Mouse (Mus musculus) heart, adult 2 months (tissue): ENCODE results near the gene Znhit6. TPM values are rescaled to one million over a fixed set of nuclear protein-coding genes. Genes with fewer than 3 reads are reported as not detected.

Source experiments
- DNase-seq, 2 experiments: peaks; one replicate each; pipeline ENCODE4 v3.0.0; 2021
- H3K27ac ChIP-seq: fragments of 200-600 bp; 2 replicates; pipeline ENCODE4 v1.8.1; 2022
- H3K27me3 ChIP-seq: fragments of 200-500 bp; 2 replicates; pipeline ENCODE4 v1.6.1; 2012; ENCODE audit warnings: mild to moderate bottlenecking, low read length, inconsistent platforms, mixed read lengths; ENCODE audit not compliant: control insufficient read depth, insufficient read depth
- H3K36me3 ChIP-seq: fragments of 200-500 bp; 2 replicates; pipeline ENCODE4 v1.6.1; 2012; ENCODE audit warnings: low read length, inconsistent platforms; ENCODE audit not compliant: control insufficient read depth, insufficient read depth
- H3K4me1 ChIP-seq: fragments of 200-500 bp; 2 replicates; pipeline ENCODE4 v1.6.1; 2011; ENCODE audit warnings: low read length; ENCODE audit not compliant: control insufficient read depth, insufficient read depth
- H3K4me3 ChIP-seq: fragments of 200-600 bp; 2 replicates; pipeline ENCODE4 v1.8.1; 2022
- H3K79me2 ChIP-seq: fragments of 200-500 bp; replicated peaks from 2 replicates; pipeline ENCODE4 v1.6.1; 2012; ENCODE audit warnings: mild to moderate bottlenecking, inconsistent platforms, low read length, moderate library complexity, mixed read lengths; ENCODE audit not compliant: control insufficient read depth, insufficient read depth
- H3K9ac ChIP-seq: fragments of 200-500 bp; 2 replicates; pipeline ENCODE4 v1.6.1; 2012; ENCODE audit warnings: low read depth, mild to moderate bottlenecking, control low read depth, inconsistent platforms, low read length, mixed read lengths
- CTCF ChIP-seq: fragments of 200-600 bp; IDR thresholded peaks from 2 replicates; pipeline ENCODE4 v1.8.1; 2022; ENCODE audit warnings: antibody characterized with exemption, mild to moderate bottlenecking, moderate library complexity
- EP300 ChIP-seq: fragments of 200-500 bp; IDR thresholded peaks from 2 replicates; pipeline ENCODE4 v1.6.1; 2011; ENCODE audit warnings: low read depth, low read length, control low read depth; ENCODE audit not compliant: insufficient read depth
- POLR2A ChIP-seq: fragments of 200-500 bp; IDR thresholded peaks from 2 replicates; pipeline ENCODE4 v1.6.1; 2011; ENCODE audit warnings: mild to moderate bottlenecking, low read depth, low read length, control low read depth; ENCODE audit not compliant: insufficient read depth
- WGBS: fragments of 180-500 bp; shearing (Covaris S2); methylation state at CpG from one replicate; pipeline ENCODE4 v1.1.7; 2018; 5-methylcytosine and 5-hydroxymethylcytosine counted together
- intact Hi-C: fragments of 180-260 bp; cut with DNase I; formaldehyde crosslinking; loops from one replicate; pipeline ENCODE4 v1.15.1; 2025
- long read RNA-seq: library from polyadenylated mRNA; stranded (forward); transcript quantifications from one replicate; pipeline ENCODE4 v2.0.0, GENCODE M21; 2021
- polyA plus RNA-seq: library from polyadenylated mRNA; depleted of rRNA; stranded (reverse); fragments of >200 nt; gene quantifications from 2 replicates; pipeline ENCODE4 v1.2.3, GENCODE M21; 2012; rRNA removed
- total RNA-seq, 2 experiments: library from RNA; stranded (reverse); gene quantifications; 2 replicates each; pipeline ENCODE4 v1.2.3; 2021

Znhit6 gene
- total RNA-seq (10 to 100 TPM; 10.3 to 10.4 TPM), polyA plus RNA-seq (4.0 and 5.4 TPM in 2 replicates)
- long read RNA-seq, partial matches to known transcripts = 4 of 11 reads
- long read RNA-seq, other reads (novel, unspliced or antisense) = 1 of 11 reads

DNA sequence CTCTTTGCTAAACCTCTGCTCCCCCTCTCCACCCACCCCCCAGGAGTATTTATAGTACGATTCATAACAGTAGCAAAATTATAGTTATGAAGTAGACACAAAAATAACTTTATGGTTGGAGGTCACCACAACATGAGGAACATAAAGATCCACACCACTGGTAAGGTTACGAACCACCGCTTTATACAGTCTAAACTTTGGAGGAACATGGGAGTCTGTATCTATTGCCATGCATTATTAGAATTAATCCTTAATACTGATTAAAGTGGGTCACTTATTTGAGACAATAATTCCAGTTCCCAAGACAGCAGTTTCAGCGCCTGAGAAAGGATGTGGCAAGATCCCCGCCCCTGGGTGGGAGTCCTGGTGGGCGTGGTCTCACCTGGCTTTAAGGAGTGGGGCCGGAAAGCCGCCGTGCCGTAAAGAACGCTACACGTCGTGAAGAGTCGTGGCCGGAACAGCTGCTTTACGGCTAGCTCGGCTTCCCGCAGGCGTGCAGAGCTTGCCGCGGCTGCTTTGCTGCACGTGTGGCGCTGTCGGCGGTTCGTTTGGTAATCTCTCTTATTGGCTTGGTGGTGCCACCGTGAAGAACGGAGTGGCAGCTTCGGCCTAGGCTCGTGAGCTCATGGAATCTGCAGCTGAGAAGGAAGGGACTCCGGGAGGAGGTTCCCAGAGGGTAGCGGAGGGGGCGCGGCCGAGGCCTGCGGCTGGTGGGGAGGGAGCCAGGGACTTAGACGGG is at the start of gene Znhit6:
TSS of gene Znhit6 (plus strand) at position 463 of the 739 bp plus-strand sequence.
- intact Hi-C loops = loop anchor here (5.0 kb wide), 1 partner anchor 346 kb away; the partner anchor contains the start of gene Bcl10
- WGBS = 6% methylated on average over 37 of the region's 37 CpGs
- TF ChIP-seq EP300 = peak; percentile 38; the same call in 1 of the 2 replicates
- TF ChIP-seq POLR2A = peak; percentile 72
- 0 out of 2 replicates have a peak, but pooled peaks have one; percentile 8 for TF ChIP-seq CTCF

DNA sequence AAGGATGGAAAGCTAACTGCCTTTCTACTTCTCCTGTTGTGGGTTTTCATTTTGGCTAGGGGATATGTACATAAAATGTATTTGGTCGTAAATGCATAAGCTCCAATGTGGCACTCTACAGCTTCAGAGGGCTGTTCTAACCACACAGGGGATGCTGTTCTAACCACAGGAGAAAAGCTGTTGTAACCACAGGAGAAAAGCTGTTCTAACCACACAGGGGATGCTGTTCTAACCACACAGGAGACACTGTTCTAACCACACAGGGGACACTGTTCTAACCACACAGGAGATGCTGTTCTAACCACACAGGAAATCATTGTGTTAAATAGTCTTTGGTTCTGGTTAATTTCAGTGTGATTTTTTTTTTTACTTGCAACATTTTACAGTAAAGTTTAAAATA is 38.1 kb upstream of the Znhit6 start:
- Histone ChIP-seq H3K36me3 (no peaks in the 10 kb centered on the region), H3K4me1 (no peaks in the 10 kb centered on the region), H3K4me3 (no peak overlapping the region), H3K9ac (no peak overlapping the region), H3K27me3 (no peaks in the 10 kb centered on the region), H3K27ac (no peak overlapping the region), H3K79me2 (no peaks in the 10 kb centered on the region)
- intact Hi-C loops = no loop called here
- 85% methylated on average over 1 of the region's 1 CpGs for WGBS
- DNase-seq = no peak
- no peak for TF ChIP-seq POLR2A
- TF ChIP-seq CTCF = no peak
- TF ChIP-seq EP300 = no peak

More for the DNA sequence above, at the start of gene Znhit6:
- DNase-seq = peak; percentile 92 to 93
- Histone ChIP-seq H3K4me1 (peaks cover 2% of the 10 kb centered on the region), H3K36me3 (no peaks in the 10 kb centered on the region), H3K4me3 (peak within 1 kb of the TSS; percentile 87), H3K27me3 (no peaks in the 10 kb centered on the region), H3K9ac (peak within 1 kb of the TSS; percentile 81), H3K27ac (peak within 1 kb of the TSS; percentile 42), H3K79me2 (no peaks in the 10 kb centered on the region)

DNA sequence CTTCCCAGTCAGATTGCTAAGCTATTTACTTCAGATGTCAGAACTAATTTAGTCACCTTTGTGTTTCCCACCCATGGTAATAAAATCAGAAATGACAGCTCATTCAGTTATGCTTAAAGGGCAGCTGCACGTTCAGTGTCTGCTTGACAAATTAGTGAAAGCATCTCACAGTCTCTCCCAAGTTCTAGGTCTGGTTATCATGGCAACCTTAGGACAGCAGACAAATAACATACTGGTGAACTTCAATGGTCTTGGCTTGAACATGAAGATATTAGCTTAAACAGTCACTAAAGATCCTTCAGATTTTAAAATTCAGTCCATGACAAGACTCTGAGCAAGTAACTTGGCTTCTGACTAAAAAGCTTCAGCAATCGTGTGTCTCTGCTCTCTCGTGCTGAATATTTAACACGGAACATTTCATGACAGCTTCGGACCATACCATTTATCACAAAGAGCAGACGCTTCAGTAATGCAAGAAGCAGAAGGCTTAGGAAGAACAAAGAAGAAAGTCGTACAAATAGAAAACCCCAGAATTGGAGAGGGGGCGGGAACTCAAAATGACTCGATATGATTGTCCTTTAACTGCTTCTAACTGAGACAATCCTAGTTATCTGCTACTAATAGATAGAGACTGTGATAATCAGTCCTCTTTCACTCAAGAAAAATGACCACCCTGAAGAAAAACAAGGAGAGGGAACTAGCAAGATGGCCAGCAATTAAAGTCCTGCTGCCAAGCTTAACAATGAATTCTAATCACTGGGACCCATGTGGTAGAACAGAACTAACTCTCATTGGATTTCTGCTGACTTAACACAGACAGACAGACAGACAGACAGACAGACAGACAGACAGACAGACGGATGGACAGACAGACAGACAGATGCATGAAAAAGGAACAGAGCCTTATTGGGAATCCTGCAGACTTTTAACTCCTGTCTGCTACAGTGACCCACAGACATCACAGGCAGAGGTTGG is 27.3 kb upstream of the Znhit6 start:
- Histone ChIP-seq H3K27ac (no peak overlapping the region), H3K36me3 (no peaks in the 10 kb centered on the region), H3K27me3 (no peaks in the 10 kb centered on the region), H3K9ac (no peak overlapping the region), H3K4me1 (no peaks in the 10 kb centered on the region), H3K4me3 (no peak overlapping the region), H3K79me2 (no peaks in the 10 kb centered on the region)
- no peak for DNase-seq
- no peak for TF ChIP-seq EP300
- no peak for TF ChIP-seq CTCF
- 75% methylated on average over 10 of the region's 10 CpGs for WGBS
- intact Hi-C loops = no loop called here

DNA sequence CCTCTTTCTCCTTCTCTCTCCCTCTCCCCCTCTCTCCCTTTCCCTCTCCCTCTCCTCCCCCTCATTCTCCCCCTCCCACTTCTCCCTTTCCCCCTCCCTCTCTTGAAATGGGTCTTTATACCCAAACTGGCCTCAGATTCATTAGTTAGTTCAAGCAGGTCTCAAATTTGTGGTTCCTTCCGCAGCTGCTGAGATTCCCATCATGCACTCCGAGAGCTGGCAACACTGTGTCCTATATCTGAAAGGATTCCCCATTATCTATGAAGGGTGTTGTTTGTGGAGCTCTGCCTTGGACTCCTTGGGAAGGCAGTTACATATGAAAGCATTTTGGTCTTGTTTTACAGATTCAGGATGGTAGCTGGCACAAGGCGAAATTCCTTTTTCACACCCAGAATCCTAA is 25.8 kb upstream of the Znhit6 start:
- no peaks in the 10 kb centered on the region for H3K36me3 ChIP-seq
- intact Hi-C loops = no loop called here

GRCm38 (mm10) chr3:145554388-145554787 is 21.6 kb upstream of the Znhit6 start:
- no peaks in the 10 kb centered on the region for H3K4me1 ChIP-seq
- intact Hi-C loops = no loop called here
- no peaks in the 10 kb centered on the region for H3K36me3 ChIP-seq
- no peaks in the 10 kb centered on the region for H3K79me2 ChIP-seq
- no peak overlapping the region for H3K27ac ChIP-seq
- TF ChIP-seq EP300 = no peak
- no peak for TF ChIP-seq POLR2A
- no peak for TF ChIP-seq CTCF
- no peak for DNase-seq
- H3K9ac ChIP-seq = no peak overlapping the region
- 71% methylated on average over 2 of the region's 2 CpGs for WGBS
- H3K27me3 ChIP-seq = no peaks in the 10 kb centered on the region
- H3K4me3 ChIP-seq = no peak overlapping the region

More for the DNA sequence above, 25.8 kb upstream of the Znhit6 start:
- 68% methylated on average over 3 of the region's 3 CpGs for WGBS
- no peak for DNase-seq
- Histone ChIP-seq H3K27ac (no peak overlapping the region), H3K4me3 (no peak overlapping the region), H3K9ac (no peak overlapping the region), H3K27me3 (no peaks in the 10 kb centered on the region), H3K79me2 (no peaks in the 10 kb centered on the region), H3K4me1 (no peaks in the 10 kb centered on the region)
- TF ChIP-seq EP300 = no peak
- TF ChIP-seq CTCF = no peak
- no peak for TF ChIP-seq POLR2A

DNA sequence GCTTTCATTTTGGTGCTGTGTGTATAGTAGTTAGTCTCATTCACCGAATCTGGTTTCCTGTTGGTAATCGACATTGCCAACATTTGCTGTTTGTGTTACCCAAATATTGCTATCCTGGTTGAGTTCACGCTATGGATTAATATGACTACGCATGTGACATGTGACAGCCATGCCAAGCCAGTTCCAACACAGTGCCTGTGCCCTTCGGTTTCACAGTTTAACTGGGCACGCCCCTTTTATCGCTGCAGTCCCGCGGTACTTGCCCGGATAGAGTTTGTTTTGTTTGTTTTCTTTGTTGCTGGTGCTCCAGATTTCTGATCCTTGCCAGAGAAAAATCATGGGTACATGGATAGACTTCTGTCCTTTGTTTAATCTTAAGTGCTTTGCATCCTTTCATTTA is 19.8 kb upstream of the Znhit6 start:
- Histone ChIP-seq H3K4me3 (no peak overlapping the region), H3K27ac (no peak overlapping the region), H3K9ac (no peak overlapping the region), H3K27me3 (no peaks in the 10 kb centered on the region), H3K79me2 (no peaks in the 10 kb centered on the region), H3K36me3 (no peaks in the 10 kb centered on the region), H3K4me1 (no peaks in the 10 kb centered on the region)
- intact Hi-C loops = no loop called here
- WGBS = 76% methylated on average over 10 of the region's 10 CpGs
- TF ChIP-seq POLR2A = no peak
- no peak for DNase-seq
